Mouse (Mus musculus): ENCODE measurements around the gene Ankrd26.

Ankrd26 gene

DNA sequence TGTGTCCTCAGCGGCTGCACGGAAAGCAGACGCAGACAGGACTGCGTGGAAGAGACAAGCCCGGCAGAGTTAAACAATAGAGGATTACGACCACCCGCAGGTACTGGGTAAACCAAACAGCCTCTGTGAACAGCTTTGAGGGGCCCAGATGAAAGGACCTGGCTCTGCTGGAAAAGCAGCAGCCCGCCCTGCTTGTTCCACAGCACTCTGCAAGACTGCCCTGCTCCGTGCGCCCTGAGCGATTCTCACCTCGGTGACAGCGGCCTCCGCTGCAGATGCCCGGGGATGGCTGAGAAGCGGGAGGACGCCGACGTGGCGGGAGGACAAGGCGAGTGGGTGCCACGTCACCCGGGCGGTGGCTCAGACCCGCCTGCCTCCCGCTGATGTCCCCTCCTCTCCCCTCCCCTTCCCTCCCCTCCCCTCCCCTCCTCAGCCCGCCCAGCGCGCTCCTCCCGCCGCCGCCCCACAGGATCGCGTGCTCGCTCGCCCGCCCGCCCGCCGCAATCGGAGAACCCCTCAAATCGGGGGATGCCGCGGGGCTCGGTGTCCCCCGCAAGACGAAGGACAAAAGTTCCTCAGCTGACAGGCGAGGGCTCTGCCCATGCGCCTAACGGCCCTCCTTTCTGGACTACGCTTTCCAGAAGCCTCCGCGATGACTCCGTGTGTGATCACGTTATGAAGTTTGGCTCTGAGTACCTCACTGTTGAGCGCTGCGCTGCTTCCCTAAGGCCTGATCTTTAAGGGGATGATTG is 82.9 kb downstream of the Ankrd26 start, which contains the start of gene Zfp9:
TSS of gene Zfp9 (minus strand) at position 364 of the 752 bp plus-strand sequence.
- DNase-seq (ENCODE audit: low spot score in 2 of 2), result peak; percentile 55 to 77

DNA sequence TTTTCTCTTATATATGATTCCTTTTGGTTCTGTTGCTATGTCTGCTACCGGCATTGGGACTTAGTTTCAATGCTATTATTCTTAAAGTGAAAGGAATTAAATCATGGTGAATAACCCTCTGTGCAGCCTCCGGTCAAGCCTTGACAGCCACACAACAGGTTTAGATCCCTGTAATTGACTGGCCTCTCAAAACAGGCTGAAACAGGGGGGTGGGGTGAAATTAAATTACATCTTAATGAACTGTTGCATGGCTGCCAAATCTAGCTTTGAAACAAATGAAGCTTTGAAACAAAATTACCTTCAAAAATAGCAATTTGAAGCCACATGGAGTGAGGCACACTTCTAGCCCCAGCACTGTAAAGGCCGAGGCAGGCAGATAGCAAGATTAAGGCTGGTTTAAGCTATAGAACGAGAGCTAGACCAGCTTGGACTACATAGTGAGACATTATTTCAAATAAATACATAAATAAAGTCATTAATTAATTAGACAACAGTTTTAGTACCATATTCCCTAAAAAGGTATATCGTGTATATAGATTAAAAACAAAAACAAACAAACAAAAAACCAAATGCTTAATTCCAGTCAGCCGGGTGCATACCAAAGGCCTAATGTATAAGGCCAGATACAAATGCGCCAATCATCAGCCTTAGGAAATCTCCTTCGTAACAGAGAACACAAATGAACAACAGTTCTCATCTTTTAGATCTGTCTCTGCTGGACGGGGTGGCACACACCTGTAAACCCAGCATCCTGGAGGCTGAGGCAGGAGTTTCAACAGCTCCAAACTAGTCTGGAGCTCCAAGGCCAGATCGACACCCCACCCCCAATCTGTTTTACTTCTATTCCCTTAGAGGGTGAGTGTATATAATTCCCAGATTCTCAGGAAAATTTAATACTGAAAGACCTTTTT is 83.9 kb downstream of the Ankrd26 start:
- DNase-seq (ENCODE audit: low spot score in 2 of 2), result no peak

DNA sequence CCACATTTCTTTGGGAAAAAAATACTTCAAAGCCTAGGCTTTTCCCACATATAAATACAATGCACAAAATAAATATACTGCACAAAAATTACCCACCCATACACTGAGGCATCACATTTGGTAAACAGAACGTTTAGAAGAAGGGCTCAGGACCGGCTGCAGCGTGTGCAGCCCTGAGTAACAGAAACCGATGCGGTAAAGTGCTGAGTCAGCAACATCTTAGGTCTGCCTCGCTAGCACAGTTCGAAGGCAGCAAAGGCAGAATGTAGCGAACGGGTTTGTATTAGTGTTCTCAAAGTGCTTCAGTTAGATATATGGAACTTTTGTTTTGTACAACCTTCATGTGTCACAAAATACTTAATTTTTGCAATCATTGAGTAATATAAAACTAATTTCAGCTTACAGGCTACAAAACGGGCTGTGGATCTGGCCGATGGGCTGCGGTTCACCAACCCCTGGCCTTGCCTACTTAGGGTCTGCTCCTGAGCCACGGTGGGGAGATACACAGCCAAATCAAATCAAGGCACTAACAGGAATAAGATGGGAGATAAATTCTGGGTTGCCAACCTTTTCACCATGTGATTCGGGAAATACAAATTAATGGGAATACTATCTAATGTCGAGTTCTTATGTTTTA is 99.8 kb downstream of the Ankrd26 start:
- no peak for DNase-seq (ENCODE audit: low spot score in 2 of 2)

DNA sequence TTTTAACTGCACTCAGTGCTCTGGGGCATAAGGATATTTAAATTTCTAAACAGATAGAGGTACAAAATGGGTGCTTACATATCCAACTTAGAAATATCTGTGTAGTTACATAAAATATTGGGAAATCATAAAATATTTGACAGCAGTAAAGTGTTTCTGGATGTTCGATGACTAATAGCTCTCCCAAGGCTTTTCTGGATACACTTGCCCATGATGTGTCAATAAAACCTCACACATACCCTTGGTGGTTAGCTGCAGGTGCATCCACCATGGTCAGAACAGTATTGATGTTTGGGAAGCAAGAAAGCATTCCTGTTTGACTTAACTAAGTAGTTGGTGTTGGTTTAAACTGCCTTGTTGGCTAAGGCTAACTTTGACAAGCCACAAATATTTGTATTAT is 104.3 kb downstream of the Ankrd26 start:
- DNase-seq (ENCODE audit: low spot score in 2 of 2), result no peak

DNA sequence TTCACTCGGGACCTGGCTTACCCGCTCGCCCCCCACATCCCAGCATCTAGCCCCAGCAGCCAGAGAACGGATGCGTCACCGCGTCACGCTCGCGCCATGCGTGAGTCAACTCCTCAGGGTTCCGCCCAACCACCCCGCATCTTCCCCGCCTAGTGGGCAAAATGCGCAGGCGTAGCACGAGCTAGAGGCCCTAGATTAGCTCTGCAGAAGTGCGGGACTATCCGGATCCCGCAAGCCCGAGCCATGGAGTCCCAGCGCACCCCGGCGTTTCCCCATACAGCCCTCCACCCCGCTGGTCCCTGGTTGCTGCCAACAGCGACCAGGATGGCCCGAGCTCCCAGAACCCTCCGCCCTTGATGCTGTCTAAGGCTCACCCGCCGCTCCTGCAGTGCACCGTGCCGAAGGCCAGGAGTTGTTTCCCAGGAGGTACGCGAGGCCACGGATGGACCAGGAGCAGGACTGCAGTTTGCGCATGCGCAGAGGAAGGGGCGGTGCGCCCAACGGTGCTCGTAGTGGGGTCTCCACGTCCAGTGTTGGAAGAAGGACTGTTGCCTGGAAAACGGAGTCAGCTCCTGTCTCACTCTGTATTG is 106.9 kb downstream of the Ankrd26 start, which contains the start of gene Zfp248:
TSS of gene Zfp248 (minus strand) at position 487 of the 590 bp plus-strand sequence.
- peak; percentile 67 to 78 for DNase-seq (ENCODE audit: low spot score in 2 of 2)

DNA sequence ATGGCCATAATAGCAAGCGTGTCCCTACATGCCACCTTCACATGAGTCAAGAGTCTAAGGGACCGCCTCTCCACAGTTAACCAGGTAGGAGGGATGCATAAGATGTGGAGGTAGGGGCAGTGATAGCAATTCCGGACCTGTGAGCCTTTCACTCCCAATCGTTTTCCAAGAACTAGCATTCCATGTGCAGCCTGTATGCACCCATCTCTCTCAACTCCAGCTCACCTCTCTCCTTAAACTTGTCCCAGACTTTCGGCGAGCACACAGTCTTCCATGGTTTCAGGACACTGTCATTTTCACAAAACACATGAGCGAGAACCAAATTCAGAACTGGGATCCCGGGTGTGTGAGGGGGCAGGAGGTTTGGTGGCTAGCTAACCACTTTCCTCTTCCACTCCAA is 107.6 kb downstream of the Ankrd26 start:
- no peak for DNase-seq (ENCODE audit: low spot score in 2 of 2)

All from urinary bladder, postnatal 36 days (tissue).